Mouse (Mus musculus) cerebellum, postnatal 36 days (tissue): ENCODE measurements around the gene Tmem222.

Experiments used
- DNase-seq, 2 experiments: peaks; one replicate each; pipeline ENCODE4 v3.0.0; 2021 to 2022; ENCODE audit warnings: mixed read lengths in 2 of 2

Gene Tmem222

DNA sequence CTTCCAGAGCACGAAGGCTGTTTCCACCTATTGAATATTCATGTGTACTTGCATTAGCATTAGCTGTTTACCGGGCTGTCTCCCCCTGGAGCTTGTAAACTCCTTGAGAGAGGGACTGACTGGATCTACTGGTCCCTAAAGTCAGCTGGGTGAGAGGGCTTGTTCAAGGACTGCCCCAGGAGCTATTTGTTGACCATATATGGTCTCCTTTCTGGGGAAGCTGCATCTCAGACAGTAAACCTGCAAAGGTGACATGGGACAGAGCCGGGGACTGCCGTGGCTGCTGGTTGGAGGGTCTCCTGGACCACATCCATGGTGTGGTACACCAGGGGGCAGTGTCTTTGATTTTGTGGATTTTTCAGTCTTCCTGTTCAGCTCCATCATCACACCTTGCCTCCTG is 5.1 kb upstream of the Tmem222 start:
- DNase-seq = no peak

DNA sequence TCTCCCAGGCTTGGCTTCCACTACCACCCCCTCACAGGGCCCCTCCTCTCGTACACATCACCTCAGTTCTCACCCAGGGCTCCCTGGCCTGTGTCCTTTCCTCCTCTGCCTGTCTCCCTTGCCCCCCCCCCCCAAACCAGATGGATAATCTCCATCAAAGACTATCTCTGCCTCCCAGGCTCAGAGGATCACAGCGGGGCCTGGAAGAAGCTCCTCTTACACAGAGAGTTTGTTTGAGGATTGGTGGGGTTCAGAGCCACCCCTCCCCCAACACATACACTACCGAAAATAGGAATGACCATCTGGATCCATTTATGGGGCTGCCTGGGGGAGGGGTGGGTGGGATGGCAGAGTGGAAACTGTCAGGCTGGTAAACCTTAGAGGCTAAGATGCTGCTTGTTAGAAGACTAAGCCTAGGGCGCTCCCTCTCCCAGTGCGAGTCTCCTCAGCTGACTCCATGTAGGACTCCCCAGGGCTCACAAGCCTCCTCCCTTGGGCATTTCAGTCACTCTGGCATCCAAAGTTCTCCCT is 4.4 kb upstream of the Tmem222 start:
- DNase-seq = peak; percentile 24 to 28

DNA sequence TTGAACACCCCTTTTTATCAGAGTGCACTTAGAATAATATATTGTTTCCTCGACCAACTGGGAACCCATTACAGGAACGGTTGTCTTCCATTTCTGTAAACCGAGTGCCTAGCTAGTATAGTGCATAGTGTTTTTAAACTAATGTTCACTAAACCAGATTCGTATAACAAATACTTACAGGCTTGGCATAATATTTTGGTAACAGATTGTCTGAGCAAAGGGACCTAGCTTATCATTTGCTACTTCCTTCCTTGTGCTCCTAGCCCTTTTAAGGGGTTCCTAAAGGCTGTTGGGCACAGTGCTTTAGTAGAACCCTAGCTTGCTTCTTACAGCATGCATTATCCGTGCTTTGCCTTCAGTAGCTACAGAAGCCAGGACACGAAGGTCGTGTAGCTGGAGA is 3.9 kb upstream of the Tmem222 start:
- no peak for DNase-seq

DNA sequence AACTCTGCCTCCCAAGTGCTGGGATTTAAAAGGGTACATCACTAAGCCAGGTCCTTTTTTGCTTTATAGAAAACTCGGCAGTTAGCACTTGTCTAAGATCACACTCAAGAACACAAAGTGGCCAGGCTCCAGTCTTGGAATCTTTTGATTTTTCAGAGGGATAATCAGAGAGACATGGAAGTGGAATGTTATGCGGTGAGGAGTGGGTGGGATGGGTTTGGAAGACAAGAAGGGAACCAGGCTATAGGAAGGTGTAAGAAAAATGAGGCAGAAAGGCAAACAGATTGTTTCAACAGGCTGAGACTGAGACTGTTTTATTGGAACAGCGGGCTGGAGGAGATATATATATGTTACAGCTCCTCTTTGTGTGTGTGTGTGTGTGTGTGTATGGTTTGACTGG is 890 bp upstream of the Tmem222 start:
- no peak for DNase-seq

DNA sequence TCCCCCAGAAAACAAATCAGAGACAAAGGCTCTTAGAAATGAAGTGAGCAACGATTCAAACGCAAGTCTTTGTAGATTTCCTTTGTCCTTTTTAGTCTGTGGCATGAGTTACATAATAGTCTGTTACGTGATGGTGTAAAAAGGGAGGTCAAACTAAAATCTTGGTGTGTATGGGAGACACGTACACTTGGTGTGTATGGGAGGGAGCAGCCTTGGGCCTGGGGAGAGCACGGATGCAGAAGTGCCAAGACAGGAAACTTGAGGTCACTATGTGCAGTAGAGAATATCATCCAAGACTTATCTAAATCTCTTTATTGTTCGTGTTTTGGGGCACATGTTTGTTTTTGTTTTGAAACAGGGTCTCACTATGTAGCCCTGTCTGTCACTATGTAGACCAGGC is 475 bp upstream of the Tmem222 start:
- DNase-seq = no peak

DNA sequence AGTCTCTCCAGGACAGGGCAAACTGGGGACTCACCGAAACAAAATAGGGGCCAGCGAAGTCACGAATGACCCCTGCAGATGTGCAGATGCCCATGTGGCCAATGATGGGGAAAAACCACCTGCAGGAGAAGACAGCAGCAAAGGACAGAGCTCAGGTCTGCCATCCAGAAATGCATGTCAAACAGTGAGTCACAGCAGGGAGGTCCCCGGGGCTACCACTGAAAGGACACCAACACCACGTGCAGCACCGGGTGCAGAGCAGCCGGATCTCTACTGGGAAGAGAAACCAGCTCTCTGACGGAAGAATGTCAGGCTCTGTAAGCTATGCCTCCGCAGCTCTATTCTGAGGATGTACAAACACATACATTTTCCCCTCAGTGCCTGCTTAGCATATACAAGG is 6.7 kb downstream of the Tmem222 start:
- no peak for DNase-seq

DNA sequence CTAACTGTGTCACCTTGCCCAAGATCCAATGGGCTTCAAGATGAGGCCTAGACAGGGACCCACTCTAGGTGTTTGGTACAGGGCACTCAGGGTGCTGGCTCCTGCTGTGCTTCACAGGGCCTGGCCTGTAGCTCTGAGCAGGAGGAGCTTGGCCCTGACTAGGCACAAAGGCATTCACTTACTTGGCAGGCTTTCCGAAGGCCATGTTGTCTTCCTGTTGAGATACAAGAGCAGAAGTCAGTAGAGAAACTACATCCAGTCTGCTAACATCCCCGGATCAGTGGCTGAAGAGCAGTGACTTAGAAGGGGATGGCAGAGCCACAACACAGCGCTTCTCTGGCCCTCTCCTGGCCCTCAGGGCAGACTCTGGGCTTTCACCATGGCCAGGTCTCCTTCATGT is 8.0 kb downstream of the Tmem222 start:
- no peak for DNase-seq

DNA sequence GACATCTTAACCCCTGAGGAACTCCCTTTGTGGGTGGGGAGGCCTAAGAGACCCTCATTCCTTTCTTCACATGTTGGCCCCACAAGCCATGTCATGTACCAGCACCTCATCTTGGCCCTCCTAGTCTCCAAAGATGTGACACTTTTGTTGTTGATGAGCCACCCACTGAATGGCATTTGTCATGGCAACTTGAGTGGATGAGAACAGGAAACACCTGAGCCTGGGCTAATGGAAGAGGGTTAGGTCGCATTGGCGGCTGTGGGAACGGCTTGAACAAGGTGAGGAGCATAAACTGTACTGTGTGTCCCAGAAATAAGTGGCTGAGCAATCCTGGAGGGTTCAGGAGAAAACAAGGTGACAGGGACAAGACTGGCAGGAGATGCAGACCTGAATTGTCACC is 8.7 kb downstream of the Tmem222 start:
- DNase-seq = no peak

DNA sequence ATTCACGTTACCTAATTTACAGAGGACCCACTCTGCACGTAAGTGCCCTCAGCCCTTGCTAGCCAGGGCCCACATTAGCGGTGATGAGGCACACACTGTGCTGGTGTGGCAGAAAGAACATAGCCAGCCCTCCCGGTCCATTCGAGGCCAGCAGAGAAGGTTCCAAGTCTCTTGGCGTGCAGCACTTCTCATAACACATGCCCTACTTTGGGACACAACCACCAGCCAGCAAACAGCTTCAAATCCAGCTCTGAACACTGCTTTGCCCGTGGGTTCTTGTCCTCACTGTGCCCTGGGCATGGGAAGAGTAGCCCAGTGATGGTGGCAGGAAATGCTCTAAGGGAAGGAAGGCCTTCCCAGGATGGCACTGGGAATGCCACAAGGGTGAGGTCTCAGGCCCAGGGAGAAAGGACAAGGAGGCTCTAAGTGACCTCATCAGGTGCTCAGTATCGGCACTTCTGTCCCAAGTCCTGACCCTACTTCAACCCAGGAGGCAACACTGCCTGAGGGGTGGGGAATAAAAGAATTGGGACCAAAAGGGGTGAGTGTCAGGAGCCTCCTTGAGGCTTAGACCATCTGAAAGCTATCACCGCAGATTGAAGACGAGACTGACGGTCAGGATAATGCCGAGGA is 11.2 kb downstream of the Tmem222 start:
- DNase-seq = no peak

DNA sequence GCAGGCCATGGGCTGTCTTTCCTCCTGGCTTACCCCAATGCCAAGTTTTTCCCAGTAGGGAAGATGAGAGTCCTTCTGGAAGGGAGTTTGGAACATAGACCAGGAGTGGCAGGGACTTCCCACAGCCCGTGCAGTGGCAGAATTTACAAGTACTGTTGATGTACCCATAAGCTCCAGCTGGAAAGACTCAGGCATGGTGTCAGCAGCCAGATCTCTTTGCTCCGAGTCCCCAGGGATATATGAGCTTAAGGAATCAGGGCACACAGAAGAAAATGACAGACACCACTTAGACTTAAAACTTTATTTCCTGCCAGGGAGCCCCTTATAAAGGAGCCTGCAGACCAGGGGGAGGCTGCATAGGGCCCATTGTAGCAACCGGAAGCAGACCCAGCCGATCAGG is 11.8 kb downstream of the Tmem222 start:
- DNase-seq = no peak

DNA sequence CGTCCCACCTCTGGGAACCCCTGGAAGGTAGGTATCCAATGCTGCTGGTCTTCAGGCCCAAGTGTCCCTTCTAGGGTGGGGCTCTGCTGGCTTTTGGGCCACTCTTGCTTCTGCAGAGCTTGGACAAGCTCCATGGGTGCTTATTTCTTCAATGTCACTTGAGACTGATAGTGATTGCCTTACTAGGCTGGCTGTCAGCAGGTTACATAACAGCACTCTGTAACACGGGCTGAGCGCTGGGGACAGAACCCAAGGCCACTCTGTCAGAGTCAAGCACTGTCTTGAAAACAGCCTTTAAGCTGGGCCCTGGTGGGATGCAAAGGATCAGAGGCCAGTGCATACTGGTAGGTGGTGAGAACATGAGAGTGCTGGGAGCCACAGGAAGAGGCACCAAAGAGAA is 12.3 kb downstream of the Tmem222 start:
- DNase-seq = no peak

DNA sequence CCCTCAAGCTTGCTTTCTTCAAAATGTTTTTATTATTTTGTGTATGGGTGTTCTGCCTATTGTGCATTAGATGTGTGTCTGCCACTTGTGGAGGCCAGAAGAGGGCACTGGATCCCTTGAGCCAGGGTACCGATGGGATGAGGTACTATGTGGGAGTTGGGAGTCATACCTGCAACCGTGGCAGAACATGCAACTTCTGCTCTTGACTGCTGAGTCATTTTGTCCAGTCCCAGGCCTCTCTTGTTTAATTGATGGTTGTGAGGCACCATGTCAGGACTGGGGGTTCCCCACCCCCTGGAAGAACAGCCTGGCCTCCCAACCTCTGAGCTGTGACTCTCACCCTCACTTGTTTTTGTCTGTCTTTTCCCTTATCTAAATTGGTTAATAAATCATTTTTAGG is 13.0 kb downstream of the Tmem222 start:
- DNase-seq = no peak

DNA sequence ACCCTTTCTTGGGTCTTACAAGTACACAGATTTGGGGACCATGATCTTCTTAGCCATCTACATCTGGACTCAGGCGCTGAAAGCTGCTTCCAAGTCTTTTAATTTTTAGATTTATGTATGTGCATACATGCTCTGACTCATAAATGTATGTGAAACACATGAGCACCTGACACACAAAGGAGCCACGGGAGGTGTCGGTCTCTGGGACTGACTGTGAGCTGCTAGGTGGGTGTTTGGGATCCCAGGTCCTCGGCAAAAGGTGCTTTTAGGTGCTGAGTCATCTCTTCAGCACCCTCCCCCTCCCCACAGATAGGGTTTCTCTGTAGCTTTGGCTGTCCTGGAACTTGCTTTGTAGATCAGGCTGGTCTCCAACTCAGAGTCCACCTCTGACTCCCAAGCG is 13.8 kb downstream of the Tmem222 start:
- DNase-seq = no peak

DNA sequence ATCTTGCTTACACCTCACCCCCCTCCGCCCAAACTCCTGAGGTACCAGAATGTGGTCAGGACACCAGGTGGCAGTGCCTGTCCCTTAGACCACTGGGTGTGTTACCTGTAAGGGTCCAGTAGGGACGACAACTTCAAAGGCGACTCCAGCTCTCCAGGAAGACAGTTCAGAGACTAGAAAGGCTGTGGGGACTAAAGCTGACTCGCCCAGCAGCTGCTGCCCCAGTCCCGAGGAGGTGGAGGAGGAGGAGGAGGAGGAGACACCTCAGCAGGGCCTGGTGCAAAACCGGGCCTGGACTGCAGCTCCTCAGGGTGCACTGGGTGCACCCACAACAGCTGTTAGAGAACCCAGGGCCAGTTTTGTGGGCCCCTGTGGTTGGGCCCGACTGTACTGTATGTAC is 14.7 kb downstream of the Tmem222 start, which contains the start of gene Sytl1:
TSS of gene Sytl1 (minus strand) at position 232 of the 400 bp plus-strand sequence.
- no peak for DNase-seq

DNA sequence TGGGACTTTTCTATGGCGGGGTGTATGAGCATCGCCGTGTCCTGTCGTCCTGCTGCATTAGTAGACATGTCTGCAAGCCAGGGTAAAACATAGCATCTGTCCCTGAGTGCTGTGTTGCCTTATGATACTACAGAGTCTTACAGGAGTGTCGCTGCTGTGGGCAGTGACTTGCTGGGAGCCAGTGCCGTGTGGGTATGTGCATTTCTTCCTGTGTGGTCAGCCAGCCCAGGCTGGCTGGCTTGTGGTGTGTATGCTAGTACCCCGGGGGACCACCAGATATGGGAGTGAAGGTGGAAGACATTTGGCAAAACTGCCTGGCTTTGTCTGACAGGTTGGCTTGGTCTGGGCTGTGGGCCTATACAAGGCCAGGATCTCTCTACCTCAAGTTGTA is 15.2 kb downstream of the Tmem222 start:
- no peak for DNase-seq

DNA sequence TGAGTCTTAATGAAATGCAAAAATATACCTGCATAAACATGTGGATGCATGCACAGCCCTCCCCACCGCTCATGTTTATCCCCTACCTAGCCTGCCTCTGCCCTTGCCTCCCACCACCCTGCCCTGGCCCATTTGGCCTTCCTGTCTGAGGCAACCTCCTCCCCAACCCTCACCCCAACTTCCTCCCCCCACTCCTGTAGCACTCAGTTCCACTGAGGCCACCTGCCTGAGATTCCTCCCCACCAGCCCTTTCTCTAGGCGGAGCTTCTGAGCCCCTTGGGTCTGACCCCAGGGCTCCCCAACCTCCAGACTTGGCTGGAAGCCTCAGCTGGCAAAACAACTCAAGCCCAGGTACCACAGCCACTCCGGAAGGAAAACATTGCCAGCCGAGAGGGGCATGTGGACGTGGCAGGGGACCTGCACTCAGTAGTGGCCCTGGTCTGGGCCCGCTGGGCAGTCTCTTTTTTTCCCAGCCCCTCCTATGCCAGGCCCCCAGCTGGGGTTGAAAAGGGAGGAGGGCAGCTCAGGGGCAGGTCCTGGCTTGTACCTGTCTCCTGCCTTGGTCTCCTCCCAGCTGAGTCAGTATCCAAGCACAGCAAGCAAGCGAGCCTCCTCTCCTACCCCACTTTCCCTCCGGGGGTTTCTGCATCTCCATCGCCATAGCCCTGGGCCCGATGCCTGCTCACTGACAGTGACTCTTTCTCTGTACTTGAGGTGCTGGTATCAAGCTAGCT is 15.8 kb downstream of the Tmem222 start:
- DNase-seq = no peak

DNA sequence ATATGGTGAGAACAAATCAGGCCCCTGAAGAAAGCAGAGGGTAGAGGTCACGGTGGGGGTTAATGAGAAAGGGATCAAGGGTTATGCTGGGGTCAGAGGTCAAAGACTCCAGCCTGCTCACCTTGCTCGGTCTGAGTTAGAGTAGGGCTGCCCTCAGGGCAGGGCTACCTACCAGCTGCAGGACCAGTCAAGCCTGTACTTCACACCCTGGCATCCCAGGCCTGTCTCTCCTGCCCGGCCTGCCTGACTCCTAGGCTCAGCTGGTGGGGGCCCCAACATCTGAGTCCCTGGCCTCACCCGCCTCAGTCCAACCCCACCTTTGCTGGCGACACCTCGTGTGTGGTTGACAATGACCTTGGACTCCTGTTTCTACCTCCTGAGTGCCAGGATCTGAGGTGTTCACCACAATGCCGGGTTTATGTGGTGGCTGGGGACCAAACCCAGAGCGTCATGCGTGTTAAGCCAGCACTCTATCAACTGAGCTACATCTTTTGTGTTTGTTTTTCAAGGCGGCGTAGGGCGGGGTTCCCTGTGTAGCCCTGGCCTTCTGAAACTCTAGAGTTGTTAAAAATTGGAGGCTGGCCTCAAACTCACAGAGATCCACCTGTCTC is 19.7 kb downstream of the Tmem222 start:
- no peak for DNase-seq

DNA sequence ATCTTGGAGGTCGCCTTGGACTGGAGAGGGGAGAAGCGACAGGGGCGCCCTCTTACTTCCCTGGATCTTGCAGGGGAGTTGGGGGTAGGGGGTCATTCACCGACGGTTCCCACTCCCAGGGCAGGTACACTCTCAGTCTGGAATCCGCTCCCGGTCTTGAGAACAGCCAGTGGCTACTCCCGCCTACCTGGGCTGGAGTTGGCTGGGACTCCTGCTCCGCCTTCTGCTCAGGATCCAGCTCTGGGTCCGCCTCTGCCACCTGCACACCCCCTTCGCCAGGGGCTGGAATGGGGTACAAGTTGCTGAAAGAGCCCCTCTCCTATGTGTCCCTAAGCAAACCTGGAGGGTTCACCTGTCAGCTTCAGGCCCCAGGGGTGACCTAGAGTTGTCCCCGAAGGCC is 20.4 kb downstream of the Tmem222 start:
- no peak for DNase-seq

DNA sequence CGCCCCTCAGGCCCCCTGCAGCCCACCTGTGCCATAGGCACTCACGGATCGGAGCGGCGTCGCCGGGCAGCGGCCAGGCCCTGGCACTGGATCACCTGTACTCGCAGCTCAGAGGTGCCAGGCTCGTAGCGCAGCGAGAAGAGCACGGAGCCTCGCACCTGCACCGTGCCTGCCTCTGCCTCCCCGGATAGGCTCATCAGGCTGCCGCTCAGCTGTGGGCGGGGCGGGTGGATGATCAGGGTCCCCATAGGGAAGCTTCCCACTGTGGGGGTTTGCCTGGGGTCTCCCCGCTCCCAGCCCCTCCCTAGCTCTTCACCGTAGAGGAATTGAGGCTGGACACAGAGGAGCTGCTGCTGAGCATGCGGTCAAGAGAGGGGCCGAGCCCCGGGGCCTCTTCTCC is 20.8 kb downstream of the Tmem222 start:
- no peak for DNase-seq

DNA sequence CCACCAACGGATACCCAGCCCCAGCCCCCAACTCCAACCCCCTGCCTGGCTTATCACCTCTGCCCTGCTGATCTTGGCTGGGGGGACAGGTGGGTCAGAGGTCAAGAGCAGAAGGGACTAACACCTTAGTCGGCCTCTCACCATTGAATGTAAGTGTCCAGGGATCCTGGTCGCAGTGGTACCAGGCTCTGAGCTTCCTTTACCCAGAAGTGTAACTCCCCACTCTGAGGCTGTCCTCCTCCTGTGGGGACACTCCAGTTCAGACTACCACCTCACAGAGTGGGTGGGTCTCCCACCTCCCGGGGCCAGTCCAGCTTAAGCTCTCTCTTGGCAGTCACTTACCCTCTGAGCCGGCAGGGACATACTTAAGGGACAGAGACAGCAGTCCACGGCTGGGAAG is 22.2 kb downstream of the Tmem222 start:
- no peak for DNase-seq

DNA sequence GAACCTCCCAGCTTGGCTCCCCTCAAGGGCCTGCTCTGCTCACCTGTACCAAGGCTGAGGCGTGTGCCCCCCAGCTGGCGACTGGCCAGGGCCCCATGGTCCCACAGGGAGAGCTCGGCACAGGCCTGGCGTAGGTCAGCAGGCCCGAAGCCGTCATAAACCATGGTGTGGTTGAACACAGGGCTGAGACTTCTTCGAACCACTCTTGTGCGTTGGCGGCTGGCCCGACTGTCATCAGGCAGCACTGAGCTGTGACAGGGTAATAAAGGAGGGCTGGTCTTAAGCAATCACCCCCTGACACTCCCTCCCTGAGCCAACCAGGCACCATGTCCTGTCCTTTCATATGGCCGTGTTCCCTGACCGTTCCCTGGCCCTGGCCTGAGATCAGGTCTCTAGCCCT is 24.2 kb downstream of the Tmem222 start:
- DNase-seq = no peak

DNA sequence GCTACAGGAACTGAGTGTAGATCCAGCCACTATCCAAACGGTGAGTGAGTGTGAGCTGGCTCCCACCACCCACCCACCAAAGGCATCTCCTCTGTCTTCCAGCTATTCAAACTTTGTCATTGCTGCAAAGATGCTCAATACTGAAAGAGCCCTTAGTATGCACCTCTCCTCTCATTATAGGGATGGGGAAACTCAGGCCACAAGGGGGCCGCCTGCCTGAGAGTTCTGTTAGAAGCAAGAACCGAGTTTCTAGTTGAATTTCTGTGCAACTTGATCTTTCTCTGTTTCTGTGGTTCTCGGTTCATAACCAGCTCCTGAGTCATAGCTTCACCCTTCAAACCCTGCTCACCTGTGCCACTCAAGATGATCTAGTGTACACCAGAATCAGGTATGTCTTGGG is 25.5 kb downstream of the Tmem222 start:
- DNase-seq = no peak

DNA sequence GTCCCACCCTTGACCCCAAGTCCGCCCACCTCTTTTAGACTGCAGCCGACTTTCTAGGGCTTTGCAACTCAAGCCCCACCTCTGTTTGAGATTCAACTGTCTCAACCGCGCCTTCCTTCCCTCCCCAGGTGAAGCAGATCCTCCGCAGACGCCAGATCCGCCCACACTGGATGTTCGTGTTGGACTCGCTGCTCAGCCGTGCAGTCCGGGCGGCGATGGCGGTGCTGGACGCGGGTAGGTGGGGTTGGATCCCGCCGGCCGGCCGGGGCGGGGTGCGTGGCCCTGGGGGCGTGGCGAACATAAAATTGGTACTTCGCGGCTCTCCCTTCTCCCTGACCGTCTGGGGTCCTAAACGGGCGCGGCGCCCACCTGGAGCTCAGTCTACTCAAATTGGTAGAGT is 26.4 kb downstream of the Tmem222 start:
- peak; percentile 18 to 35 for DNase-seq

DNA sequence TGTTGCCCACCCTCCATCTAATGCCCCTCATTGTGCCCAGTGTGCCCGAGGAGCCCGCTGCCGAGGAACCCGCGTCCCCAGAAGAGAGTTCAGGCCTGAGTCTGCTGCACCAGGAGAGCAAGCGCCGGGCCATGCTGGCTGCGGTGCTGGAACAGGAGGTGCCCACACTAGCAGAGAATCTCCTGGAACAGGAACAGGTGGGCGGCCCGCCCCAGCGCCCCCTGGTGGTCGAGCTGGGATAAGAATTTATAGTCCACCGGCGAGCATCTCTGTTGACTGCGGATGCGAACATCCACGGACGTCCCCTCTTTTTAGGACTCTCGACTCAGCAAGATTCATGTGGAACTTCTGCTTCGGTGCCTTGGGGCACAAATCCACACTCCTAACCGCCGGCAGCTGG is 27.0 kb downstream of the Tmem222 start:
- peak; percentile 92 to 95 for DNase-seq
